Mouse (Mus musculus): ENCODE measurements around the gene Miga2.
"Not testable (repeated sequence)": the region's sequence is repeated elsewhere in the genome, so short reads cannot be mapped to it uniquely, and the experiment has no call there.

Miga2 gene

DNA sequence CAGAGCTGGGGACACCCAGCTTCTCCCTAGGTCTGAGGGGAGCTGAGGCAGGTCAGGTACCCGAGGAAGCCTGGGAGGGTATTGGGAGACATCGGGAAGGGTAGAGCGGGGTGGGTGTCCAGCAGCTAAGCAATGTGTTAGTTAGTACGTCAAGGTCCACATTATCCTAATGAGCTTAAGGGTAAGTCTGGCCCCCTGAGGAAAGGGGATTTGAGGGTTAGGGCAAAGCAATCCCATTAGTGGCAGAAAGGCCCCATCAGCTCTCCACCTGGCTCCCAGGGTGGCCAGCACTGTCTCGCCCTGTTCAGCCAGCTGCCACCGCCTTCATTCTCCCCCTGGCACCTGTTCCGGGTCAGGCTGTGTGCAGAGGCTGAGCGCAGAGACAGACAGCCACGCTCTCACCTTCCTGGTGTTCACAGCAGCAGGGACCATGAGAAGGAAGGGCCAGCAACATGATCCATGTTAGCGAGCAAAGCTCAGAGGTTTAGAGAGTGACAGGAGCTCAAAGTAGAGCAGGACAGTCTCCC is 34.0 kb downstream of the Miga2 start:
- DNase-seq (ENCODE audit: low read depth) = no peak

DNA sequence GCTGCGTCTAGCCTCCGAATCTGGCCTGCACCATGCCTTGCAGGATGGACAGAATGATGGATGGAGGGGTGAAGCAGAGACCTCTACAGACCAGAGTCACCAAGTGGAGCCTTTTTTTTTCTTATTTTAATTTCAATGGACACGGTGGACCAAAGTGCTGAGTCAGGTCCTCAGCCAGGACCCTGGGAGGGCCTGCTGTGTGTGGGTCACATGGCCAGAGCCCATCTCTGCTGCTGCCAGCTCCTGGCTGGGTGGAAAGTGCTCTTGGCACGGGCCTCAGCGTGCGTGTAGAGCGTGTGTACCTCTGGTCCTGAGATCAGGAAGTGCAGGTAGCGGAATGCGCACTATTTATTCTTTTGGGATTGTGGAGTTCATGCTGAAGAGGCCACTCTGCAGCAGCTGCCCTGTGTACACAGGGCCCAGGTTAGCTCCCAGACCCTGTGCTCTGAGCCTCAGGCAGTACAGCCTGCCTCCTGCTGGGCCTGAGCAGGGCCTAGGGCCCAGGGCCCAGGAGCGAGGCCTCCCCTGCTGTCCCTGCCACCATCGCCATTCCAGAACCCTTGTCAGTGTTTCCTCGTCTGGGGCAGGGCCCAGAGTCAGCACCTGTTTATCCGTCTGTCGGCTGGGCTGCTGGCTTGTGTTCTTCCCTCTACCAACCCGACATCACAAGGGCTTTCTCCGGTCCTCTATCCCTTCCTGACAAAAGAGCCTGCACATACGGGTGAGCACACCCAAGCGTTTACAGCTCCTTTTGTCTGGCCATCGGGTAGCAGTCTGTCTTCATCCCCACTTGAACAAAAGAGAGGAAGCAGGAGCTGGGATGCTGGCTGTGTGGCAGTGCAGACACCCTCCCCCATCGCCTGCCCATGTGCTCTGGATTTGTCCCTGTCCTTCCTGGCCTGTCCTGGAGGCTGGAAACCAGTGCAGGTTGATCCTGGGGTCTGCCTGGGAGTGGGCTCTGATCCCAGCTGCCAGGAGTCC is 35.4 kb downstream of the Miga2 start:
- DNase-seq (ENCODE audit: low read depth) = no peak

DNA sequence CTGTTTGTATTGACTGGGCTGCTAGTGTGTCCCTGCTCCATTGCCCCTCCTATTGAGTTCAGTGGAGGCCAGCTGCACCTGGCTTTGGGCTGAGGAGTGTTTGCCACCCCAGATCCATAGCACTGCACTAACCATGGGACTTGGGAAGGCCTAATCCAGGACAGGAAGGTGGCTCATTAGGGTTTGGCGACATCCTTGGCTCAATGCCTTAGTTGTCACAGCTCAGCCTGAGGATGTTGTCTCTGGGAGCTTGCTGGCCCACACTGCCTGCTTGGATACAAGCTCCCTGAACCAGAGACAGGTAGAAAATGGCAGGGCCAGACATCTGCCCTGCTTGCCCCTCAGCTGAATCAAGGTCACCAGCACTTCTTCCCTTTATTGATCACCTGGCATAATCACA is 37.5 kb downstream of the Miga2 start:
- DNase-seq (ENCODE audit: low read depth) = no peak

DNA sequence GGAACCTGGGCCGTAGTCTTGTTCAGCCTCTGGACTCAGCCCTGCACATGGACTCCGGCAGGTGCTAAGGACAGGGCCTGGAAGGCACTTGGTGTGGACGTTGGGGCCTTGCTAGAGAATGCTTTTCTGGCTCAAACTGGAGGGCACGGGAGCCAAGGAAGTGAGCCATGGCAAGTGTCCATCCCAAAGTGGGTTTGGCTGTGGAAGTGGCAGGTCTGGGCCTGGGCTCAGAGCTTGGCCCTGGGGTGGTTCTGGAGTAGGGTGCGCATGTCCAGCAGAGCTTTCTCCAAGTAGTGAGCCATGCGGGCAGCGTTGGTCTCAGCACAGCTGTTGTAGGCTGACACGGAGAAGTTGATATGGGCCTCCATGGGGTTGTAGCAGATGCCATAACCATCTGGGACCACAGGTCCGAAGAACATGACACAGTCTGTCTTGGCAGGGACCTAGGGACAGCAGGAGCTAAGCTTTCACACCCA is 38.4 kb downstream of the Miga2 start:
- DNase-seq (ENCODE audit: low read depth) = no peak

DNA sequence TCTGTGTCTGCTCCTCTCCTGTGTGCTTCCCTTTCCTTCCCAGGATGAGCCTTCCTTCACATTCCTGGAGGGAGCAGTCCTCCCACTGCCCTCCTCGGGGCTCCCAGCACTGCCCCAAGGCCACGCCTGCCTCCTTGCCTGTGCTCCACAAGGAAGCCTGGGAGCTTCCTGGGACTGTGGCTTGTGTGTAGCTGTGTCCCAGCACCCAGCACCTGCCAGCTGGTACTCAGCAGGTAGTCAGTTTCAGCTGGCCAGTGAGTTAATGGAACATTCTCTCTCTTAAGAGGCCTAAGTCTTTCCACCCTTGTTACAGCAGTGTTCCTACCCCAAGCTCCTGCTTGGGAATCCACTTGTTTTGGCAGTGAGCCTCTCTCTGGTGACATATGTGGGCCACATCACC is 38.8 kb downstream of the Miga2 start:
- DNase-seq (ENCODE audit: low read depth) = no peak

DNA sequence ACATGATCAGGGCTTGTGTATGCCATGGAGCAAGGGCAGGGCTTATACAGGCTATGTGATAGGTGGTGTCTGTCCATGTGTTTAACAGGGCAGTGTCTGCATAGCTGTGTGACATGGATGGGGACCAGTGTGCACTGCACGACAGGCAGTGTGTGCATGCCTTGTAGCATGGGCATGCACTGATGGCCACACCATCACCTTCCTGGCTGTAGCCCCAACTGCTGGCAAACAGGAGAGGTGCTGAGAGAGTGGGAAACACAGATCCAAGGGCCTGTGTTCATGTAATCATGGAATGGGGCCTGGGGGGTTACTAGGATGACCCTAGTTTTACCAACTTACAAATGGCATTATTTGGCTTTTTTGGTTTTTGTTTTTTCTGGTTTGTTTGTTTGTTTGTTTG is 39.8 kb downstream of the Miga2 start:
- DNase-seq (ENCODE audit: low read depth) = no peak

DNA sequence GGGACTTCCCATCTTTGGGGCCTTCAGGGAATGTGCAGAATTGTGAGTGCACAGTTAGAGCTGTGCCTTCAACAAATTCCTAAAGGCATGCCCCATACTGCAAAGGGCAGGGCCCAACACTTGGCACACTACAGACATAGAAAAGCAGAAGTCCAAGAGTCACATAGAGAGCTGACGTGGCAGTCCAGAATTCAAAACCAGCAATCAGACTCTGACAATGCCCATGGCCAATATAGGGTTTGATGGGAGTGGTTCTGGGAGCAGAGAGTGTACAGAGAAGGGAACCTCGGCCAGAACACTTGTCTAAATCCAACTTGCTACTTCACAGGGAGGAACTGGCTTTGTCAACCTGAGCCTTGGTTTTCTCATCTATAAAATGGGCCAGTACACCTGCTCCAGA is 43.2 kb downstream of the Miga2 start:
- no peak for DNase-seq (ENCODE audit: low read depth)

DNA sequence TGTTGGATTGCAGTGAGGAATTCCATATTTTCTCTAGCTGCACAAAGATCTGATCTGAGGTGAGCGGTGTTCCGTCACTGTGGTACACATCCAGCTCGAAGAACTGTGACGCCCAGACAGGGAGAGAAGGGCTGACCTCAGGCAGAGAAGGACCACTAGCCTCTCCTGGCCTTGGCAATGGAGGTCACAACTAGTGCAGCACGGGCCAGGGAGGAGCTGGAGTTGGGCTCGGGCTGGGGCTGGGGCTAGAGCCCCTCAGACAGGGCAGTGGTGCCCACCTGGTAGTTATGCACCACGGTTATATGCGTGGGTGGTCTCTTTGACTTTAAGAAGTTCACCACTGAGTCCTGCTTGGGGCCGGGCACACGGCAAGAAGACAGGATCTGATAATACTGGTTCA is 43.7 kb downstream of the Miga2 start:
- no peak for DNase-seq (ENCODE audit: low read depth)

DNA sequence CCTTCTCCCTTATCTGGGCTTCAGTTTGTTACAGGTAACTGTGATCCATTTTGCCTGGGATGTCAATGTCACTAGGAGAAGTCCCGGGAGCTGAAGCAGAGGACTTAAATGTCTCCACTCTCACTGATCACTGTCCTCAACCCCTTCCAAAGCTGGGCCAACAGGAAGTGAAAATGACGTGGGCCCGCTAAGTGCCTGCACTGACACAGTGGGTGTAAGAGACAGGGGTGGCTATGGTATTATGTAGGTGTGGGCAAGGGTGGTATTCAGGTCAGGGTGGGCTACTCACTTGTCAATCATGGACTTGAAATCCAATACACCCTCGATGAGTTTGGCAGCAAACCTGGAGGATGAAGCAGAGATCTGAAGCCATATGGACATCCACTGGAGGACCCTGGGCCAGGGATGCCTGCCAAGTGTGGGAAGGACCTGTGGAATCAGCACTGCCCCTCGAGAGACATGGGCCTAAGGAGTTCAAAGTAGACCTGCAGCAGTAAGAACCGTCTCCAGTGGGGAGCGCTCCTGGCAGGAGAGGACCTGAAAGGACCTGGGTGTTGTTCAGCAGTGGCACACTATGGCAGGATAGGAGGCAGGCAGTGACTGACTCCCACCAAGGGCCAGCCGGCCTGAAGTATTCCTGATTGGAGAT is 44.5 kb downstream of the Miga2 start:
- no peak for DNase-seq (ENCODE audit: low read depth)

DNA sequence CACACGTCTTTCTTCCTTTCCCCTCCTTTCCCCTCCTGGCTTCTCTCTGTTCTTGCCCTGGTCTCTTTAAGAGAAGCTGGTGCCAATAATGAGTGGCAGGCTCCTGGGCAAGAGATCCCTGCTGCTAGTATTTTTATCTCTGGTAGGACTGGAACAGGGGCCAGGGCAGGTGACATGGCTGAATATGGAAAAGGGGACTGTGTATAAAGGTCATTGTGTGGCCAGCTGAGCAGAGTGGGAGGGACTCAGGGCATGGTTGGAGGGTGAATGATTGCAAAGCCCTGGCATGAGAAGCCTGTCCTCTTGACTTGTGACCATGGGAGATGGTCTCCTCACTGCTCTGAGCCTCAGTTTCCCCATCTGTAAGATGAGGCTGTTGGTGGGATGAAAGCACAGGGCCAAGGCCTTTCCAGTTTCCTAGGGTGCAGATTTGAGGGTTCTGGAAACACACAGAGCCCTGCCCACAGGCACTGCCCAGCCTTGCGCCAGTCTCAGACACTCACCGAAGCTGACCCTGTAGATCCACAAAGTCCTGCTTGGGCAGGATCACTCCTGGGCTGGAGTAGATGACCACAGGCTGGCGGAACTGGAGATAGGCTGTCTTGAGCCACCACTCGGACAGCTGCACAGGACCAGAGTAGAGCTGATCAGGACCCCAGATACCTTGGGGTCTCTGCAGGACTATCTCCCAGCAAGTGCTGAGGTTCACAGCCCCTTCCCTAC is 45.6 kb downstream of the Miga2 start:
- DNase-seq (ENCODE audit: low read depth) = no peak

DNA sequence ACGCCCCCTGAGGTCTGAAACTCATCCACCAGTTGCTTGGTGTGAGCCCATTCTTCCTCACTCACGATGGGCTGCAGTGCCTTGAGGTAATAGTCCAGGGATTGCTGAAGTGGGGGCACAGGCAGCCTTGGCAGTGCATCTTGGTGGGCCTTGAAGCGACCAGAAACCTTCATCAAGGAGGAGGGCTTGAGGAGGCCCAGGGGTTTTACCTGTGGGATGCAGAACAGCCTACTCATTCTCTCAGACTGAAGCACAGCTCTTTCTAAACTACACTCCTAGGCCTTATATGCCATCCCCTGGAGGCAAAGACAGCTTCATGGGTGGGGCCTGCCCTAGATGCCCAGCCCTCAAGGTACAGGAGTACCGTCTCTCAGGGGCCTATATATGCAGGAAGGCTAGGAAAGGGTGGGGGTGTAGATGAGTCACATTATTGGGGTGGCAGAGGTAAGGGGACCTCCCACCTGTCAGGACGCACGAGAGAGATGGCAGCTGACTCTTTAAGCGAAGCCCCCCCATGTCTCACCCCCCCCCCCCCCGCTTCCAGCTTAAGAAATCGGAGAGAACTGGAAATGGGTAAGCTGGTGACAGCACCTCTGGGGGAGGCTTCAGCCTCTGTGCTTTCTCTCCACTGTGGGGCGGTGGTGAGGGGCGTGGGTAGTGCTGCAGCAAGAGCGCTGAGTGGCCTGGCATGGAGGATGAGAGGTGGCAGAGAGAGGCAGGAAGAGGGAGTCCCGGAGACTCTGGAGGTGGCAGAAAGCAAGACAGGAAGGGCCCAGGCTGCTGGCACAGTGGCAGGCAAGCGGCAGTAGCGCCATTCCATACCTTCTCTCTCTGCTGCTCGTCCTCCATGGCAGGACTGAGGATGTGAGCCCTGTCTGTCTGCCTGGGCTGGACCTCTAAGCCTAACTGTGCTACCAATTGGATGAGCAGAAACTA is 49.3 kb downstream of the Miga2 start:
- no peak for DNase-seq (ENCODE audit: low read depth)

DNA sequence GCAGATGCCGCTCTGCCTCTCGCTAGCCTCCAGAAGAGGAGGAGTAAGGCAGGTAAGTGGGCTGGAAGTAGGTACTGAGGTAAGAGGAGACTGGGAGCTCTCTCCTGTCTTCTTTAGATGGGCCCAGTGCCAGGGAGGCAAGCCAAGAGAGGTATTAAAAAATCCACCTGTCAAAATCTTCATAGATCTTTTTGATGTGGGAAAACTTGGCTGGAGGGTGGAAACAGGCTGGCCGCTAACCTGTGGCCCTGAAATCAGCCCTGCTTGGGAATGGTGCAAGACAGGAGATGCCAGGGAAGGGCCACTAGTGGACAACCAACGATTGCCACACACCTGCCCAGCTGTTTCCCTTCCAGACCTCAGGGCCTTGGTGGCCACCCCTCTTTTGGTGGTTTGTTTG is 50.1 kb downstream of the Miga2 start:
- no peak for DNase-seq (ENCODE audit: low read depth)

DNA sequence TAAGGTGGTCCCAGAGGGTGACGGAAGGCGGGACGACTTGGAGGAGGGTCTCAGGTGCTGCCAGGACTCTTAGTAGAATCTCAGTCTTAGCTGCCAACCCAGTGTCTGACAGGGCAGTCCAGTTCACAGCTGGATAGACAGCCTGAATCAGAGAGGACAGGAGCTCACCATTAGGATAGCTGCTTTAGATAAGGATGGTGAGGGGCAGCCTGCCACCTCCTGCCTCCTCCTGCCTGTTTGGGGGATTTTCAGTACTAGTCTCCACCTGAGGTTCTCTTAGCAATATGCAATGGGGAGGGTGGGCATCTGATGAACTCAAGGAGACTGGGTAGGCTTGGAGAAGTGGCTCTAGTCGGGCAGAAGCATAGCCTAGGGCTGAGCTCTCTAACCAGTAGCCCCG is 50.6 kb downstream of the Miga2 start:
- DNase-seq (ENCODE audit: low read depth) = no peak

DNA sequence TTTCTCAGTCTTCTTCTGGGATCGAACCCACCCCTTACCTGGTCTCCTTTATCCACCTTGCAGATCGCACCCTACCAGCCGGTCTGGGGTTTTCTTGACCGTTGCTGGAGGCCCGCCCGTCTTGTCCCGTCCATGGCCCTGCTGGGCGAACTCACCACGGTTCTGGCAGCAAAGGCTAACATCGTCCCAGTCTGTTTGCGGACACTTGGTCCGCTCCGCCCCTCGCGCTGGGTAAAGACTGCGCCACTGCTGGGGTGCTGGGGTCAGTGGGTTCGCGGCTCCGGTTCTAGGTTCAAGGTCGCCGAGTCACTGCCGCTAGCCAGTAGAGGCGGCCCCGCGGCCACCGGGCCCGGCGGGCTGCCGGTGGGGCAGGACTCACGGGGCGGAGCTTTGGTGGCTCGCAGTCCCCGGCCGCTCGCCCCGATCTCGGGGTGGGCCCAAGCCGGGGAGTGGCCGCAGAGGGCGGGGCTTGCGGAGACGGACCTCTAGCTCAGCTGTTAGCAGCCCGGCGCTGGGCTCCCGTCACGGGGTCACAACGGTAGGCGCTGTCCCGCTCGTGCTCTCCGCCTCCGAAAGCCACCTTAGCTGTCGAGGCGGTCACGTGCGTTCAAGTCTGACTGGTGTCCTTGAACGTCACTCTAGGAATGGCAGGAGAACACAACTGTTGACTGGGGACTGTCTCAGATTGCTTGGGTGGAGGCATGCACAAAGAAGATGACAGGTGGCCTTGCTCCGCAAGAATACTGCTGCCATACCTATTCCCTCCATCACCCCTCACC is 51.3 kb downstream of the Miga2 start, which contains the start of gene Crat:
Gene Crat, minus strand, starts transcription at position 657 of the 779 bp plus-strand sequence.
- peak; percentile 73 for DNase-seq (ENCODE audit: low read depth)

DNA sequence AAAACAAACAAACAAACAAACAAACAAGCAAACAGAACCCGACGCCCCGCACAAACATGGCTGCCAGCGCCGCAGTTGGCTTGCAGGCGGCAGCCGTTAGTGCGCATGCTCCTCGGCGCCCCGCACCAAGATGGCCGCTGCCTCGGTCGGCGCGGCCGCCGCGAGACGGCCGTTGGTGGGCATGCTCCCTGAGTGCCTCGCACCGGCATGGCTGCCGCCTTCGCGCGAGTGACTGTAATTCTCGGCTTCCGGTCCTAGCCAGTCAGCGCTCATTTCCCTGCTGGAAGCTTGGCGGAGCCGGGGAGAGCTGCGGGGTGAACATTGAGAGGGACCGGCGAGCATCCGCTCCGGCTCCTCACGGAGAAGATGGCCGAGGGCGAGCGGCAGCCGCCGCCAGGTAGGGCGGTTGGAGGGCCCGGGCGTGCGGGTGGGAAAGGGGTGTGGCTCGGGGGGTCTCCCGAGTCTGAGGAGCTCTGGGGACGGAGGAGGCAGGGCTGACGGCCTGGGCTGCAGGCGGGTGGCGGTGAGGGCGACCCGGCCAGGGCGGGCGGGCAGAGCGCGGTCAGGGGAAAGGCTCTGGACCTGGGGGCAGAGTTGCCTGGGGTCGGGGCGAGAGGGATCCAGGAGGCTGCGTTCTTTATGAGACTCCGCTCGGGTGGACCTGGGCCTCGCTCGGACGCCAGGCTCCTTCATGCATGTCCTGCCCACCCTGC is 52.1 kb downstream of the Miga2 start, which contains the start of gene Ptpa:
Gene Ptpa, plus strand, starts transcription at position 104 of the 713 bp plus-strand sequence.
- peak; percentile 80 for DNase-seq (ENCODE audit: low read depth)

DNA sequence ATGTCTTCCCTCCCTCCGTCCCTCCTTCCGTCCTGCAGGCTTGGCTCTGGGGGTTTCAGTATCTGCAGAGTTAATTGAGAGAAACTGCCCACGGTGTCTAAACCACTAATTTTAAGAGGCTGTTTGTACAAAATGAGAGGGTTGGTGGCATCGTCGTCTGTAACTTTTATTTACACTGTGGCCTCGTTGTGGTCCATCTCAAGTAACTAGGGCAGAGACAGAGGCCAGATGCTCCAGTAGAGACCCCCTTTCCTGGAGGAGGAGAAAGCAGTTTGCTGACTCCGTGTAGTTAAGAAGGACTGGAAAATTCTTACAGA is 52.6 kb downstream of the Miga2 start:
- DNase-seq (ENCODE audit: low read depth) = no peak

DNA sequence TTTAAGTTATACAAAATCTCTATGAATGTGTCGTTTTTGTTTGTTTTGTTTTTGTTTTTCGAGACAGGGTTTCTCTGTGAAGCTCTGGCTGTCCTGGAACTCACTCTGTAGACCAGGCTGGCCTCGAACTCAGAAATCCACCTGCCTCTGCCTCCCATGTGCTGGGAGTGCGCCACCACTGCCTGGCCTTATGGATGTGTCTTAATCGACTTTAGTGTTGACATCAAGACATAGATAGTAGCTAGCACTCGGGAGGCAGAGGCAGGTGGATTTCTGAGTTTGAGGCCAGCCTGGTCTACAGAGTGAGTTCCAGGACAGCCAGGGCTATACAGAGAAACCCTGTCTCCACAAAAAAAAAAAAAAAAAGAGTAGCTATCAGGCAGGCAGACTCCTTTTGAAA is 53.1 kb downstream of the Miga2 start:
- not testable (repeated sequence) for DNase-seq (ENCODE audit: low read depth)

DNA sequence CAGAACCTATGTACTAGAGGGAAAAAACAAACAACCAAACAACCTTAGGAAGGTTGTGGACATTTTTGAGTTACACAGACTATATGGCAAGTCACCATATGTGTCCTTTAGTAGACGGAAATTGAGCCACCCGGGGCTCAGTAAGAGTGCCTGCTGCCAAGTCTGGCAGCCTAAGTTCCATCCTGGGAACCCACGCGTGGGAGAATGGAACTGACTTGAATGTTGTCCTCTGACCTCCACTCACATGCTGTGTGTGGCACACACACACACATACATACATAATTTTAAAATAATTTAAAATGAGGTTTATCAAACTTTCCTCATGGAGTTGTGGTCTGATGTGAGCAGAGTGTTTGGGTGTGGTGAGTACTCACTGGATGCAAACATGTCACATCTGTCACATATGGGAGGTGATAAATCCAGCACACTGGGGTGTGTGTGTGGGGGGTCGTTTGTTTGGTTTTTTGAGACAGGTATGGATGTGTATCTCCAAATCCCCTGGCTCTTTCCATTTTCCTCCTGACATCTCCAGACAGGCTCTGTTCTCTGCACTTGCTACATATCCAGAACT is 53.6 kb downstream of the Miga2 start:
- no peak for DNase-seq (ENCODE audit: low read depth)

DNA sequence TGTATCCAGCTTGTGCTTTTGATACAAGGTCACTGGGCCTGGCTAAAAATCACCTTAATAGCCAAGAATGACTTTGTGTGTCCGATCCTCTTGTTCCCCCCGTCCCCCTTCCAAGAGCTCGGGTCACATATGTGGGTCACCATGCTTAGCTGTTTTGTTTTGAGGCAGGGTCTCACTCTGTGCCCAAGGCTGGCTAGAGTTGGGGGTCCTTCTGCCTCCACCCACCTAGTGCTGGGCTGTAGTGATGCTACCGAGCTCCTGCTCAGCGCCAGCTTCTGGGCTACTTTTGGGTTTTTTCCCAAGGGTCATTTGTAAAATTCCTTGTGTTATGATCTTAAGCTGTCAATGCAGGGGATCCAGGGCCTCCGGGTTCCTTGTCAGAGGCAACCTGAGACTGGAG is 54.2 kb downstream of the Miga2 start:
- no peak for DNase-seq (ENCODE audit: low read depth)
